Mouse (Mus musculus) limb, embryonic 12.5 days (tissue): ENCODE measurements around the gene Zfp488. TPM values are rescaled to one million over a fixed set of nuclear protein-coding genes. Genes with fewer than 3 reads are reported as not detected.

Source experiments
- ATAC-seq: fragments of 200-750 bp; cut with Nextera tagmentation; 2 replicates; pipeline ENCODE4 v1.8.0; 2017; ENCODE audit warnings: low read depth, moderate TSS enrichment; ENCODE audit not compliant: insufficient number of reproducible peaks, insufficient read depth, low FRiP score, low TSS enrichment
- H3K27ac ChIP-seq: fragments of 300-500 bp; sonication (generic); 2 replicates; pipeline ENCODE4 v1.5.1; 2016; ENCODE audit warnings: mild to moderate bottlenecking, moderate library complexity
- H3K27me3 ChIP-seq: fragments of 300-500 bp; sonication (generic); 2 replicates; pipeline ENCODE4 v1.6.1; 2016; ENCODE audit warnings: mild to moderate bottlenecking, moderate library complexity
- H3K36me3 ChIP-seq: fragments of 300-500 bp; sonication (generic); 2 replicates; pipeline ENCODE4 v1.6.1; 2016; ENCODE audit warnings: mild to moderate bottlenecking, moderate library complexity
- H3K4me1 ChIP-seq: fragments of 300-500 bp; sonication (generic); replicated peaks from 2 replicates; pipeline ENCODE4 v1.6.1; 2016
- H3K4me2 ChIP-seq: fragments of 300-500 bp; sonication (generic); 2 replicates; pipeline ENCODE4 v1.6.1; 2016; ENCODE audit warnings: mild to moderate bottlenecking, moderate library complexity
- H3K4me3 ChIP-seq: fragments of 300-500 bp; sonication (generic); replicated peaks from 2 replicates; pipeline ENCODE4 v1.5.1; 2016; ENCODE audit warnings: mild to moderate bottlenecking
- H3K9ac ChIP-seq: fragments of 300-500 bp; sonication (generic); replicated peaks from 2 replicates; pipeline ENCODE4 v1.6.1; 2016; ENCODE audit warnings: mild to moderate bottlenecking, moderate library complexity
- H3K9me3 ChIP-seq: fragments of 300-500 bp; sonication (generic); 2 replicates; pipeline ENCODE4 v1.6.1; 2016; ENCODE audit warnings: mild to moderate bottlenecking, moderate library complexity
- WGBS: fragments of 180-500 bp; shearing (Covaris S2); methylation state at CpG from one replicate; pipeline ENCODE4 v1.1.7; 2016; 5-methylcytosine and 5-hydroxymethylcytosine counted together
- polyA plus RNA-seq: library from polyadenylated mRNA; unstranded; fragments of >200 nt; fragmentation: Nextera tagmentation; extraction: Ambion mirVana; gene quantifications from 2 replicates; pipeline ENCODE4 v1.2.1, GENCODE M21; 2016

Zfp488 gene
- polyA plus RNA-seq, result 0.10 and 0.18 TPM in 2 replicates

DNA sequence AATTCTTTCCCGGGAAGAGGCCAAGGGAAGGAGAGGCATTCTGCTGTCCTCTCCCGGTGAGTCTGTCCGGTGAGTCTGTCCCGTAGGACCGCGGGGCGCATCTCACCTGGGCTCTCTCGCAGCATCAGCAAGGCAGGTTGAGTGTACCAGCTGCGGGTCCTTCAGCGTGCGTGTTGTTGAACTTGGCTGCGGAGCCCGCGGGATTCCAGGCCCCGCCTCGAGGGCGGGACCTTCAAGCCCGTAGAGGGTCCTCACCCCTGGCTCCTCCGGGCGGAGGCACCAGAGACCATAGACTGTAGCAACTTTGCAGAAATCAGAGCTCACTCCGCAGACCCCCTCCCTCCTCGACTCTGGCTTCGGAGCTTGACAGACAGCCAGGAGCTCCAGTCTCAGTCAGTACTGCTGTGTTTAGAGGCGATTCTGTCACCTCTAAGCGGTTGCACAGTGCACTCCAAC is at the start of gene Zfp488:
Zfp488 (minus strand) TSS at position 161 of the 456 bp plus-strand sequence.
- peak; percentile 71 for ATAC-seq
- 2% methylated on average over 25 of the region's 25 CpGs for WGBS
- Histone ChIP-seq H3K4me2 (peak within 1 kb of the TSS; percentile 77), H3K4me3 (peak within 1 kb of the TSS; percentile 42), H3K9me3 (no peaks in the 10 kb centered on the region), H3K4me1 (peaks cover 11% of the 10 kb centered on the region), H3K9ac (0 out of 2 replicates have a peak within 1 kb of the TSS, but pooled peaks have one; percentile 42), H3K27ac (no peak within 1 kb of the TSS), H3K27me3 (peaks cover 40% of the 10 kb centered on the region), H3K36me3 (no peaks in the 10 kb centered on the region)

DNA sequence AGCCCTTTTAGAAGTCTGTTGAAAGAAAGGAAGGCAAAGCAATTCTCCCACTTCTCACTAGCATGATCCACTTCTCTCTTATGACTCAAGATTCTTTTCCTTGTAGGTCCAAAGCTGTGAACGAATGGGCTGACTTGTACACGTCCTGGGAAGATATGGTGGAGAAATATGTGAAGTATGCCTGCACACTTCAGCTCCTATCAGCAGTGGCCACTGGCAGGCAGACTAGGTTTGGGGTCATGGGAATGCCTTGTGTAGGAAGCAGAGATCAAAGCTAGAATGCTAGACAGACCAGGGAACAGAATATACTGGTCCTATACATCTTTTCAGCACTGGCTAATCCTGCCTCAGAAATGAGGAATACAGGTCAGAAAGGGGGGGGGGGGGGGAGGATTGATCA is 48.1 kb upstream of the Zfp488 start:
- WGBS, result 70% methylated on average over 2 of the region's 2 CpGs

DNA sequence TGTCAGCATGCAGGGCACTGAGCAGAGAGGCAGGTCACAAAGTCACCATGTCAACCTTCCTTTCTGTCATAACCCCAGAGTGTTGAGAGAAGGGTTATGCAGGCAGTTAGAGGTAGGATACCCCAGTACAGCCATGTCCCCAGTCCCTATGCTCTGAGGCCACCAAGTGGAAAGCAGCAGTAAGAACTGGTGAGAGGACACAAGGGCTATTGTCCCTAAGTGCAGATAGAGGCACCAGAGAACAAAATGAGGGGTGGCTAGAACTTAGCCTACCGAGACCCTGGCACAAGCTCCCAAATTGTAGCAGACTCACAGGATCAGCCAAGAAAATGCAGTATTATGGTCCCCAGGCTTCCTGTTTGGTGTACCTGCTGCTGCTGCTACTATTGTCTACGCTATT is 38.4 kb upstream of the Zfp488 start:
- H3K9me3 ChIP-seq, result no peaks in the 10 kb centered on the region
- no peaks in the 10 kb centered on the region for H3K36me3 ChIP-seq
- no peak for ATAC-seq
- 86% methylated on average over 2 of the region's 2 CpGs for WGBS
- H3K27ac ChIP-seq, result no peak overlapping the region
- H3K4me3 ChIP-seq, result no peak overlapping the region
- H3K27me3 ChIP-seq, result no peaks in the 10 kb centered on the region
- no peaks in the 10 kb centered on the region for H3K4me1 ChIP-seq
- H3K4me2 ChIP-seq, result no peak overlapping the region
- H3K9ac ChIP-seq, result no peak overlapping the region

More for the DNA sequence above, 48.1 kb upstream of the Zfp488 start:
- no peak overlapping the region for H3K4me3 ChIP-seq
- H3K4me2 ChIP-seq, result no peak overlapping the region
- H3K27ac ChIP-seq, result no peak overlapping the region
- H3K9me3 ChIP-seq, result 0 out of 2 replicates have a peak, but pooled peaks cover 3% of the 10 kb centered on the region
- no peaks in the 10 kb centered on the region for H3K27me3 ChIP-seq
- no peaks in the 10 kb centered on the region for H3K4me1 ChIP-seq
- no peak overlapping the region for H3K9ac ChIP-seq
- no peak for ATAC-seq
- no peaks in the 10 kb centered on the region for H3K36me3 ChIP-seq

DNA sequence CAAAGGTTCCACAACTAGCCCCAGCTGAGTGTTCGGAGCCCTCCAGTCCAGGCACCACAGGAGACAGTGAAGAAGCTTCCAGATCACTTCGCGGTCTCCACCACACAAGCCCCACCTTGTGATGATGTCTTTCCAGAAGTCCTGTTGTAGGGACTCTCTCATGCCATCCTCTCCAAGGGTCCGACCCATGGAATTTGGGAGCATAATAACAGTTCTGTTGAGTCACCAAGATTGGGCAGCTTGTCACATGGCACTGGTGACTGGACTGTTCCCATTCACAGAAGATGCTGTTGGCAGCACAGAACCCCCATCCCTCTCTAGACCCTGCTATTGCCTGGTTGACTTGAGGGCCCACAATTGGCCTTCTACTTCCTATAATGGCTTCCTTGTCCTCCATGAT is 37.8 kb upstream of the Zfp488 start, which contains the start of gene Gm5460:
Gm5460 (plus strand) TSS at position 378 of the 400 bp plus-strand sequence.
- no peak within 1 kb of the TSS for H3K9ac ChIP-seq
- H3K4me3 ChIP-seq, result no peak within 1 kb of the TSS
- 89% methylated on average over 4 of the region's 4 CpGs for WGBS
- H3K4me2 ChIP-seq, result no peak within 1 kb of the TSS
- no peaks in the 10 kb centered on the region for H3K4me1 ChIP-seq
- H3K27ac ChIP-seq, result no peak within 1 kb of the TSS
- no peaks in the 10 kb centered on the region for H3K36me3 ChIP-seq
- H3K27me3 ChIP-seq, result no peaks in the 10 kb centered on the region
- H3K9me3 ChIP-seq, result no peaks in the 10 kb centered on the region
- ATAC-seq, result no peak

DNA sequence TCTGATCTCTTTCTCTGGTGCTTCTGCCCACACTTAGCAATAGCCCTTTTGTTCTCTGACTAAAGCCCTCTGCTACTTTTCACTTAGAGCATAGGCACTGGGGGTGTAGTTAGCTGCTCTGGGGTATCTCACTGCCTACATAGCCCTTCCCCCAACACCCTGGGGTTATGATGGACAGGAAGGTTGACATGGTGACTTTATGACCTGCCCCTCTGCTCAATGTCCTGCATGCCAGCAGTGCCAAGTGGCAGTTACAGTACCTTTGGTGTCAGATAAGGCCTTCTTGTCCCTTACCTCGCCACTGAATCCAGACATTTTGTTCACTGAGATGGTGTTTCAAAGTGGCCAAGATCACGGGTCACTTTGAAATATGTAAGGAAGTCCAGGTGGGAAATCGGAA is 36.5 kb upstream of the Zfp488 start, which contains the start of gene Gm30083:
Gm30083 (minus strand) TSS at position 120 of the 400 bp plus-strand sequence.
- H3K36me3 ChIP-seq, result no peaks in the 10 kb centered on the region
- H3K27me3 ChIP-seq, result no peaks in the 10 kb centered on the region
- WGBS, result 87% methylated on average over 3 of the region's 3 CpGs
- no peaks in the 10 kb centered on the region for H3K4me1 ChIP-seq
- H3K4me3 ChIP-seq, result no peak within 1 kb of the TSS
- H3K27ac ChIP-seq, result no peak within 1 kb of the TSS
- no peak within 1 kb of the TSS for H3K9ac ChIP-seq
- ATAC-seq, result no peak
- no peak within 1 kb of the TSS for H3K4me2 ChIP-seq
- no peaks in the 10 kb centered on the region for H3K9me3 ChIP-seq

DNA sequence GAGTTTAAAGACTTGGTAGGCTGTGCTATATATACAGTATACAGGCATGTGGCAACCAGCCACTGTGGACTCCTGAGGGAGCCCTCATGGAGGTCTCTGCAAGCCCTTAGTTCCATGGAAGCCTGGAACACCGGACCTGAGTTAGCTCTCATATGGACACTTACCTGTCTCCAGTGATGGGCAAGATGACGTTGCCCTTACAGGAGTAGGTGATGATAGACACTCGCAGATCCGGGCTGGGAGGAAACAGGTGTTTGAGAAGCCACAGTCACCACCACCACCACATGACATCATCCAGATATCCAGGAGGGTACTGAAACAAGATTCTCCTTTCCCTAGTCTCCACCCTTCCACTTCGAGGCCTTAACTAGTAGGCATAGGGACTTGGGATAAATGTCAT is 23.8 kb upstream of the Zfp488 start:
- H3K27me3 ChIP-seq, result no peaks in the 10 kb centered on the region
- H3K36me3 ChIP-seq, result no peaks in the 10 kb centered on the region
- H3K4me1 ChIP-seq, result no peaks in the 10 kb centered on the region
- H3K27ac ChIP-seq, result no peak overlapping the region
- ATAC-seq, result no peak
- no peak overlapping the region for H3K4me2 ChIP-seq
- WGBS, result 89% methylated on average over 5 of the region's 5 CpGs
- no peak overlapping the region for H3K9ac ChIP-seq
- H3K4me3 ChIP-seq, result no peak overlapping the region
- no peaks in the 10 kb centered on the region for H3K9me3 ChIP-seq

DNA sequence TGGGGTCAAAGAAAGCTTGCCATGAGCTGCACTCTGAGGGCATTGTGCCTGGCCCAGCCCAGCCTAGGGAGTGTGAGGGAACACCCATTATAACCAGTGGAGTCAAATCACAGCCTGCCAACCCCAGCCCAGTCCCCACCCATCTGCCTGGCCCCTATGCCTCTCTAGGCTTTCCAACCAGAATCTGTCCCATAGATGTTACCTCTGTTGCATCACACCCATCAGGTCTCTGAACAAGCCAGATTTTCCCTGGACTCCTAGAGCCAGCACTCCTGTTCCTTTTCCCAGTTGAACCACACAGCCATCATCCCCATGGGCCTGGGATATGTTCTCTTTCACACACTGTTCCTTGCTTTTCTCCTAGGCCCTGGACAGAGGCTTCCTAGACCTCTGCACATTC is 22.9 kb upstream of the Zfp488 start:
- no peak overlapping the region for H3K4me2 ChIP-seq
- ATAC-seq, result no peak
- no peaks in the 10 kb centered on the region for H3K36me3 ChIP-seq
- no peak overlapping the region for H3K4me3 ChIP-seq
- H3K9ac ChIP-seq, result no peak overlapping the region
- H3K4me1 ChIP-seq, result 0 out of 2 replicates have a peak, but pooled peaks cover 4% of the 10 kb centered on the region
- H3K27ac ChIP-seq, result no peak overlapping the region
- H3K27me3 ChIP-seq, result no peaks in the 10 kb centered on the region
- no peaks in the 10 kb centered on the region for H3K9me3 ChIP-seq

DNA sequence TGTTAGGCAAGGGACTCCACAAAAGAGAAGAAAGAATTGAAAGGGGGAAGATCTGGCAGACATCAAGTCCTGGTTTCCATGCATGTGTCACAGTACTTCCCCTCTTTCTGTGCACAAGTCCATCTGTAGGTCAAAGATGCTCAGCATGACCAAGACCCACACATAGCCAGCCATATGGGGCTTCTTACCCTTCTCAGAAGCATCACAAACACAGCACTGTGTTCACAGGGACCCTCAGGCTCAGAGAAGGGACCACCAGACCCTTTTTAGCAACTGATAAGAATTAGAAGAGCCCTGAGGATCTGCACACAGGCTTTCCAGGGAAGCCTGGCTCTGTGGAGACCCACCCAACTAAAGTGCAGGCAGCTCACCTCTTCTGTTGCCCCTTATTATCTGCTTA is 21.5 kb upstream of the Zfp488 start:
- no peaks in the 10 kb centered on the region for H3K27me3 ChIP-seq
- H3K27ac ChIP-seq, result no peak overlapping the region
- no peak for ATAC-seq
- H3K4me2 ChIP-seq, result no peak overlapping the region
- no peaks in the 10 kb centered on the region for H3K36me3 ChIP-seq
- H3K4me1 ChIP-seq, result 0 out of 2 replicates have a peak, but pooled peaks cover 4% of the 10 kb centered on the region
- H3K4me3 ChIP-seq, result no peak overlapping the region
- no peak overlapping the region for H3K9ac ChIP-seq
- no peaks in the 10 kb centered on the region for H3K9me3 ChIP-seq

DNA sequence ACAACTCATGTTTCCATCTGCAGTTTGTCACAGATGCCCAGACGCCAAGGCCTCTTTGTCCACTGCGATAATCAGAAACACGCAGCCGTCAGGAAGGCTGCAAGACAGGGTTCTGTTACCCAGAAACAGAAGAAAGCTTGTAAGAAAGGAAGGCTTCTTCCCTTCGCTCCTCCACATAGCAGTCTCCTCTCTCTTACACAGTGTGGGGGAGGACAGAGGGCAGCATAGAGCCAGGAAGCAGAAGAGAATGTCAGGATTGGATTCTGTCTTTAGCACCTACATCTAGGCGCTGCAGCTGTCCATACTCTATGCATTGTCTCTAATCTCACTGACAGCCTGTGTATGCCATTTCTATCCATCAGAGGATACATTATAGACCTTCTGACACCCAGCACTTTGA is 18.9 kb upstream of the Zfp488 start:
- WGBS, result 35% methylated on average over 6 of the region's 6 CpGs
- Histone ChIP-seq H3K27ac (no peak overlapping the region), H3K9me3 (no peaks in the 10 kb centered on the region), H3K4me1 (0 out of 2 replicates have a peak, but pooled peaks cover 4% of the 10 kb centered on the region), H3K4me2 (no peak overlapping the region), H3K9ac (no peak overlapping the region; the same call in 1 of the 2 replicates), H3K27me3 (0 out of 2 replicates have a peak, but pooled peaks cover 9% of the 10 kb centered on the region), H3K4me3 (no peak overlapping the region), H3K36me3 (no peaks in the 10 kb centered on the region)
- no peak for ATAC-seq

DNA sequence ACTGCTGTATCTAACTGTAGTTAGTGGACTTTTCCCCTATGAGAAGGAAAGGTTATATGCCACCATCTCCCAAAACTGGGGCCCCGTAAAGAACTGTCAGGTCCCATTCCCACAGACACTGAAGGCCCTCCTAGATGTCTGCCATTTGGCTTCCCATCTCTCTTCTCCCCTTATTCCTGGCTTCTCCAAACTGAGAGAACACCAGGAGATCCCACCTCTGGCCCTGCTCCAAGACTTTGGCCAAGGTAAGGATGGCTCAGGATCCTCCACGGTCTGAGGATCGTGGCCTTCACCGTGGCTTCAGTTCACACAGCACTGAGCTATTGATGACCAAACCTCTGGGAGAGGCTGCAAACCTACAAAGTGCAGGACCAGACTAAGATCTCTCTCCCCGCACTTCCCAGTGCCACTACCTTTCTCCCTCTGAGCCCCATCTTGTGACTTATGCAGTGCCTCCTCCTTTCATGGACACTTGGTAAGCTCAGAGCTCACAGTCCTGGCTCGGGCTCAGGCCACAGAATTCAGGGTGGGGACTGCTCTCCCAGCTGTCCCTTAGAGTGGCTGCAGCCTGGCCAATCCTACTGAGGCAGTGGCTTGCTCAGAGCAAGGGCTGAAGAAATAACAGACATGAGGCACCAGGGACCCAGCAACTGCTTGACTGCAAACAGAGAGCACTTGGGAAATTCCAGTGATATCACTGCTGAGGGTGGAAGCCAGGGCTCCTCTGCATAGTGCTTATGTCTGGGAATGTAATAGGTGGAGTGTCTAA is 15.1 kb upstream of the Zfp488 start:
- H3K27ac ChIP-seq, result no peak overlapping the region
- H3K9ac ChIP-seq, result no peak overlapping the region
- ATAC-seq, result no peak
- no peaks in the 10 kb centered on the region for H3K9me3 ChIP-seq
- H3K27me3 ChIP-seq, result peaks cover 16% of the 10 kb centered on the region
- WGBS, result 89% methylated on average over 6 of the region's 6 CpGs
- H3K4me3 ChIP-seq, result no peak overlapping the region
- 0 out of 2 replicates have a peak, but pooled peaks cover 4% of the 10 kb centered on the region for H3K4me1 ChIP-seq
- no peak overlapping the region for H3K4me2 ChIP-seq
- no peaks in the 10 kb centered on the region for H3K36me3 ChIP-seq

DNA sequence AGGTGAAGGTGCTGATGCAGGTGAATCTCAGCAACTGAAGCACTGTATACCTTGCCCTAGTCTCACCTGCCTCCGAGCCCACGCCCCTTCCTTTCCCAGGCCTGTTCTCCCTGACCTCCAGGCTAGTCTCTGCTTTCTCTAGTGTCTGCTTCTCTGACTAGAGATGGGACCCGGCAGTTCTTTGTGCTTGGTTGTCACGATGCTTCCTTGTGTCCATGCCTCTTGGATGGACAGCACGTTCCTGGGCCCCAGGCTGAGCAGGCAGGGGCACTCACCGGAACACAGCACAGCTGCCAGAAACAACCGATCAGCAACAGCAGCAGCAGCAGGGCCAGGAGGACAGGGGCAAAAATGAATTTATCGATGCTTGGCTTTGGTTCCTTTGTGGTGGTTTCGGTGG is 14.5 kb upstream of the Zfp488 start:
- Histone ChIP-seq H3K27me3 (peaks cover 16% of the 10 kb centered on the region), H3K9ac (no peak overlapping the region), H3K4me2 (no peak overlapping the region), H3K9me3 (no peaks in the 10 kb centered on the region), H3K36me3 (no peaks in the 10 kb centered on the region), H3K27ac (no peak overlapping the region), H3K4me1 (0 out of 2 replicates have a peak, but pooled peaks cover 4% of the 10 kb centered on the region), H3K4me3 (no peak overlapping the region)
- 93% methylated on average over 9 of the region's 9 CpGs for WGBS
- no peak for ATAC-seq
